Mouse (Mus musculus): Measurements from ENCODE around the gene Nacad.

Nacad gene

GRCm38 (mm10) chr11:6605491-6606399 is at the start of gene Nacad:
Gene Nacad, minus strand, starts transcription at chr11:6606053.
- in situ Hi-C loops (cut with MboI; ENCODE audit: low pct_unique_long_range_greater_than_20kb in 1 of 2, low sequenced_read_pairs in 2 of 2, unreplicated experiment in 1 of 2) = no loop called here

DNA sequence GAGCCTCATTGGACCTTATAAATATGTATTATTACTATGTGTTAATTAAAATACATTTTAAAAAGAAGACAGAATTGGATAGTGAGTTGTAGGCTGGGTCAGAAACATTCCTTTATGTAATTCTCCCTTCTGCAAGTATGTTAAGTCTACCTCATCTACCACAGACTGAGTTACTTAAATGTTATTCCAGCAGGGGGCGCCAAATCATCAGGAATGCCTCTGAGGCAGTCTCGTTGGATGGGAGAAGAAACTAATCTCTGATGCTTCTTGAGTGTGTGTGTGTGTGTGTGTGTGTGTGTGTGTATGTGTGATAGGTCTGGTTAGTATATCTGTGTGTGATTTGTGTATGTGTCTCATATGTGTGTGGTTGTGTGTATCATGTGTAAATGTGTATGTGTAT is 49.0 kb upstream of the Nacad start:
- in situ Hi-C loops (cut with MboI; ENCODE audit: low pct_unique_long_range_greater_than_20kb in 1 of 2, low sequenced_read_pairs in 2 of 2, unreplicated experiment in 1 of 2) = loop anchor here in 1 of 2 experiments (10.0 kb wide), 2 partner anchors 110 to 500 kb away; no protein-coding TSS in a partner anchor

- in situ Hi-C loops (cut with MboI; ENCODE audit: low pct_unique_long_range_greater_than_20kb in 1 of 2, low sequenced_read_pairs in 2 of 2, unreplicated experiment in 1 of 2) = loop anchor here in 1 of 2 experiments (10.0 kb wide), 2 partner anchors 112 to 502 kb away; no protein-coding TSS in a partner anchor
These were observed 47.1 kb upstream of the Nacad start for GRCm38 (mm10) chr11:6652978-6653377.

DNA sequence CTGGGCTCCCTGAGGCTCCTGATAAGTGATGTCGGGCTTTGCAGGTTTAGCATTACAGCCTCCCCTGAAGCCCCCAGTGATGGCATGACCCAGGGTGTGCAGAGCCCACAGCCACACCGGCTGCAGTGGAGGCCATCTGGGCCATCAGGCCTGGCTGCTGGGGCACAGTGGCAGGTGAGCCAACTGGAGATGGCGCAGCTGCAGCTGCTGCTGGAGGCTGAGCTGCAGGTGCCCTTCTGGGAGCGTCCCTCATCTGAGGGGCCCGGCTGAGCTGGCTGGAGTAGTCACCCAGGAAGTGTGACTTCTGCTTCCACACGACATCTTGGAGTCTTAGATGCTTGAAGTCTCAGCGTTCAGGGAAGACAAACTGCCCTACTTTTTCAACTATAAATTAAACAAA is 44.7 kb upstream of the Nacad start:
- in situ Hi-C loops (cut with MboI; ENCODE audit: low pct_unique_long_range_greater_than_20kb in 1 of 2, low sequenced_read_pairs in 2 of 2, unreplicated experiment in 1 of 2) = loop anchor here in 1 of 2 experiments (10.0 kb wide), 2 partner anchors 114 to 504 kb away; no protein-coding TSS in a partner anchor

DNA sequence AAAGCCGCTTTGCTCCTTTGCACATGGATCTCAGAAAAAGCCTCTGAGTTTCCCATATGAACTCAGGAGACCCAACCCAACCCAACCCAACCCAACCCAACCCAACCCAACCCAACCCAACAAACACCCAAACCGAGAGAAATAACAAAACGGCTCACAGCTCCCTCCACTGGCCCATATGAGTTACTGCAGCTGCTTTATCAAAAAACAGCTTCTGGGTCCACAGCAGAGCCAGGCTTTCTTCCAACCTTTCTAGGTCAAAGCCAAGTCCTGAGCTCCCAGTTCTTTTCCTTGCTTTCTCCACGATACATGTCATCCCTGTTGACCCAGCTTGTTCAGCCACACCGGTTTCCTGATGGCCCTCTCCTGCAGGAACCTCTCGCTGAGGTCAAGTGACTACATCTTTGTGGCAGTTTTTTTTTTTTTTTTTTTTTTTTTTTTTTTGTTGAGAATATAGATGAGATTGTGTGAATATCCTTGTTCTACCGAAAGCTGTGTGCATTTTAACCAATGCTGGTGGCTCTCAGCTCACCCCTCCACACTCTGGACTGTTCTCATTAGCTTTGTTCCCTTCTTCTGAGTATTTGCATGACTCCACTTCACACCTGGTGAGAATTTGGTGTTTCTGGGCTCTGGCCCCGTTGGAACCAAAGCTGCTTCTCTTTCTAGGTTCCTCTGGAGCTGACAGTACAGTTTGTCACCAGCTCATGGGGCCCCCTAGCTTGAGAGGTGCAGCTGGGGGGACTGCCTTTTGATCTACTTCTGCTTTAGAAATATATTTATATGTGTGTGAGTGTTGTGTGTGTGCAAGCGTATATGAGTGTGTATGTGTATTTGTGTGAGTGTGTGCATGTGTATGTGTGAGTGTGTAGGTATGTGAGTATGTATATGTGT is 42.2 kb upstream of the Nacad start:
- in situ Hi-C loops (cut with MboI; ENCODE audit: low pct_unique_long_range_greater_than_20kb in 1 of 2, low sequenced_read_pairs in 2 of 2, unreplicated experiment in 1 of 2) = no loop called here

GRCm38 (mm10) chr11:6644566-6644965 is 38.7 kb upstream of the Nacad start:
- in situ Hi-C loops (cut with MboI; ENCODE audit: low pct_unique_long_range_greater_than_20kb in 1 of 2, low sequenced_read_pairs in 2 of 2, unreplicated experiment in 1 of 2) = no loop called here

DNA sequence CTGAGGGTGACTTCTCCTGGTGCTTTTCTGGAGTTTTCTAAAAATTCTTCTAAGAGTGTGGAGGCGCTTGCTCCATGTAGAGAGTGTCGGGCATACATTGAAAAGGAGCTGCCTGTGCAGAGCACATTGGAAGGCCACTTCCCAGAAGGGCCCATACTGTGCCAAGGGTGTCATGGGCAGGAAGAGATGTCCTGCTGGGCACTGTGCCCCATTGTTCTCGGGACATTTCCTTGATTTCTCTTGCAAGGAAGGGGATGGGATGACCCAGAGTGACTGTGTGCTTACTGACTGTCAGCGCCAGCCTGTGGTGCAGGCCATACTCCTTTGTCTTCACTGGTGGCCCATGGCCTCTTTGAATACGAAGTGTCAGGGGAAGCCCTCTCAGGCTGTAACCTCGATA is 33.2 kb upstream of the Nacad start:
- in situ Hi-C loops (cut with MboI; ENCODE audit: low pct_unique_long_range_greater_than_20kb in 1 of 2, low sequenced_read_pairs in 2 of 2, unreplicated experiment in 1 of 2) = loop anchor here in 1 of 2 experiments (10.0 kb wide), 1 partner anchor 174 kb away; no protein-coding TSS in a partner anchor

DNA sequence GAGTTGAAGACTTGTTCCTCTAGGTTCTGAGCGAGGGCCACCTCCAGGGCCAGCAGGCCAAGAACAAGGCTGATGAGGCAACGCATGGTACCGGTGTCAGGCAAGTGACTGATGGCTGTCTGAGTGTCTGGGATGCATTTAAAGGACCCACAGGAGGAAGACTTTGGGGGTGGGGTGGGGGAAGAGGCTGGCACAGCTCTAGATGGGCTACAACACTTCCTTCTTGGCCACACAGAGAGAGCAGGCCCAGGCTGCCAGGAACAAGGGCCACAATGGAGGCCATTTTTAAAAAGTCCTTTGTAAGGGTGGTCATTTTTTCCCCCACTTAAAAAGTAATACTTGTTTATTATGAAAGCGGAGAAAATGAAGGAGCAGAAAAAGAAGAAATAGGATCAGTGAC is 32.7 kb upstream of the Nacad start, which contains the start of gene Wap:
Wap (minus strand) TSS at position 101 of the 400 bp plus-strand sequence.
- in situ Hi-C loops (cut with MboI; ENCODE audit: low pct_unique_long_range_greater_than_20kb in 1 of 2, low sequenced_read_pairs in 2 of 2, unreplicated experiment in 1 of 2) = loop anchor here in 1 of 2 experiments (10.0 kb wide), 1 partner anchor 174 kb away; no protein-coding TSS in a partner anchor

DNA sequence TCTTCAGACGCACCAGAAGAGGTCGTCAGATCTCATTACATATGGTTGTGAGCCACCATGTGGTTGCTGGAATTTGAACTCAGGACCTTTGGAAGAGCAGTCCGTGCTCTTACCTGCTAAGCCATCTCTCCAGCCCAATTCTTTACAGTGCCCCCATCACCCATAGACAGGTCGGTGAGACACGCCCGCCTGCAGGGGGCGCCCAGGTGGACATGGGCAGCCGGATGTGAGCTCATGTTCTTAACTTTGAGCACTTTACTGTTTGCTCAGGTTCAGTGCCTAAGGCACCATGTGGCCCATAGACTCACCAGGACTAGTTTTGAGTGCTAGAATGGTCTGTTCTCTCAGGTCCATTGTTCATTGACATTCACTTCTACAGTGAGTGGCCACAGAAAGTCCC is 30.3 kb upstream of the Nacad start:
- in situ Hi-C loops (cut with MboI; ENCODE audit: low pct_unique_long_range_greater_than_20kb in 1 of 2, low sequenced_read_pairs in 2 of 2, unreplicated experiment in 1 of 2) = loop anchor here in 1 of 2 experiments (10.0 kb wide), 1 partner anchor 171 kb away; no protein-coding TSS in a partner anchor

DNA sequence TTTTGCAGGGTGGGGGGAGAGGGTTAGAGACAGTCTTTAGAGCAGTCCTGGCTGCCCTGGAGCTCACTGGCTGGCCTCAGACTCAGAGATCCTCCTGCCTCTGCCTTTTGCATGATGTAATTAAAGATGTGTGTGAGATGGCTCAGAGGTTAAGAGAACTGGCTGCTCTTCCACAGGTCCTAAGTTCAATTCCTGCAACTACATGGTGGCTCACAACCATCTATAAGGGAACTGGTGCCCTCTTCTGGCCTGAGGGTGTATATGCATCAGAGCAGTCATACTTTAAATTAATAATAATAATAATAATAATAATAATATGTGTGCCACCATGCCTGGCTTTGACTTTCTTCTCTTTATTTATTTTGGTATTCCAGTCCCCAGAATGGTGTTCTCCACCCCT is 23.8 kb upstream of the Nacad start:
- in situ Hi-C loops (cut with MboI; ENCODE audit: low pct_unique_long_range_greater_than_20kb in 1 of 2, low sequenced_read_pairs in 2 of 2, unreplicated experiment in 1 of 2) = loop anchor here in 1 of 2 experiments (10.0 kb wide), 1 partner anchor 165 kb away; no protein-coding TSS in a partner anchor

DNA sequence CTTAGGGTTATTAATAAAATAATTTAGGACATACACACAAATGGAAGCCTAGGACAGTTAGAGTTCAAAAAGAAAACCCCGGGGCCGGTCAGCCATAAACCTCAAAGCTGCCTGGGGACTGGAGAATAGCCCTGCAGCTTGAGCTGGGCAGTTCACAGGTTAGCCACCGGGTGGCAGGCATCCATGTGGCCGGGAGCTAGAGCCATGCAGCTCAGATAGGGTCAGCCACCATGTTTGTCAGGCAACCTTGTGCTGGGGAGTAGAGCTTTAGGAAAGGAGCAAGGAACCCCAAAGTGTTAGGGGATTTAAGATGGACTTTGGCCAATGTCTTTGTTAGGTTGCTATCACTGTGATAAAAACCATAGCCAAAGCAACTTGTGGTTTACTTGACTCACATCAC is 22.7 kb upstream of the Nacad start:
- in situ Hi-C loops (cut with MboI; ENCODE audit: low pct_unique_long_range_greater_than_20kb in 1 of 2, low sequenced_read_pairs in 2 of 2, unreplicated experiment in 1 of 2) = no loop called here

DNA sequence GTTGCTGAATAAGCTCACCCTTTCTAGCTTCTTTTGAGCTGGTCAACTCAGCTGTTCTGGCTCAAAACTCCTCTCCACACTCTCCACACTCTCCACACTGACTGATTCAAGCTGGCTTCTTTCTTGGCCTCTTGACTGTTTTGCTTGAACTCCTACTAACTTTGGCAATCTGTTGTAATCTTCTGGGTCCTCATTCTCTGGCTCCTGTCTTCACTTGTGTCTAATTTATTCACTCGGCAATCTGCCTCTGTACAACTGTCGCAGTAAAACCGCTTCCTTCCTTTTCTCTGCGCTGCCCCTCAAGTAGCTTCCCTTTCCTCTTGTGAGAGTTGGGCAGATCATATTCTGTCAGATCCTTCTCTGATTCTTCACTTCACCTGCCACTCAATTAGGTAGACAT is 21.9 kb upstream of the Nacad start:
- in situ Hi-C loops (cut with MboI; ENCODE audit: low pct_unique_long_range_greater_than_20kb in 1 of 2, low sequenced_read_pairs in 2 of 2, unreplicated experiment in 1 of 2) = no loop called here

DNA sequence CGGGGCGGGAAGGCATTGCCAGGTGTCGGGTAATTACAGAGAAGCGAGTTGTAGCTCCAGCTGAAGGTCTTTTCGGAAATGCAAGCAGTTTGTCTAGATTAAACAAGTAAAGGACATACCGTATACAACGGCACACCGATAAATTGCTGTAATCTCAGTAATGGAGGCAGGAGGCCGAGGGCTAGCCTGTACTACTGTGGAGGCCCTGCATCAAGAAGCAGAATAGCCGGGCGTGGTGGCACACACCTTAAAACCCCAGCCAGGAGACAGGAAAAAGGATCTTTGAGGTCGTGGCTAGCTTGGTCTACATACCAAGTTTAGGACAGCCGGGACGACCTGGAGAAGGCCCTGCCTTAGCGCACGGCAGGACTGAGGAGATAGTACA is 20.5 kb upstream of the Nacad start:
- in situ Hi-C loops (cut with MboI; ENCODE audit: low pct_unique_long_range_greater_than_20kb in 1 of 2, low sequenced_read_pairs in 2 of 2, unreplicated experiment in 1 of 2) = no loop called here

DNA sequence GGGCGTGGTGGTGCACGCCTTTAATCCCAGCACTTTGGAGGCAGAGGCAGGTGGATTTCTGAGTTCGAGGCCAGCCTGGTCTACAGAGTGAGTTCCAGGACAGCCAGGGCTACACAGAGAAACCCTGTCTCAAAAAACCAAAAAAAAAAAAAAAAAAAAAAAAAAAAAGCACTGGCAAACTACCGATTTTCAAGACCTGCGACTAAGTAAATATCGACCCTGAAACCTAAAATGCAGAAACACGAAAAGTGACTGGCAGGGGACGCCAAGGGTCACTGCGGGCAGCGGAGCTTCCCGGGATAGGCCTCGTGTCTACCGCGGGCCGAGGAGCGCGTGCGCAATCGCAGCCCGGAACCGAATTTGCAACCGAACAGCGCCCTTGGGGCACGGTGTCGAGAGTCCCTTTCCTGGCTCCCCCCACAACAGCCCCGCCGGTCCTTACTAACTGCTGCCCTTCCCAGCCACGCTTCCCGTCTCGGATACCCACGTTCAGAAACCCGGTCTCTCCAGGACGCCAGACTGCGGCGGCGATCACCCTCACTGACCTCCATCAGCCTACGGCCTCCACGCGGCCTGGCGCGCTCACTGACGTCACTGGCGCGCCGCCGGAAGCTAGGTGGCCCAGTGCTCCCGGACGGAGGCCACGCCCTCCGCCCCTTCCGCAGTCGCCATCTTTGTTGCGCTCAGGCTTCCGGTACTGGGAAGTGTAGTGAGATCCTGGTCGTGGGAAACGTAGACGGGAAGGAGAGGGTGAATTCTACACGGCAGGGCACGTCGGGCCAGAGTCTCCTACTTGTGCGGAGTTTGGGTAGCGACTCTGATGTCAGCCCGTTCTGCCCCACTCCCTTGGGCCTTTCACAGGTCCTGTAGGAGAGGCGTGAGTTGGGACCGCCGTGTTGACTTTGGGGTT is 19.9 kb upstream of the Nacad start, which contains the start of gene Tbrg4:
Tbrg4 (minus strand) TSS at position 590 of the 910 bp plus-strand sequence.
- in situ Hi-C loops (cut with MboI; ENCODE audit: low pct_unique_long_range_greater_than_20kb in 1 of 2, low sequenced_read_pairs in 2 of 2, unreplicated experiment in 1 of 2) = no loop called here

- in situ Hi-C loops (cut with MboI; ENCODE audit: low pct_unique_long_range_greater_than_20kb in 1 of 2, low sequenced_read_pairs in 2 of 2, unreplicated experiment in 1 of 2) = no loop called here
These were observed 18.9 kb upstream of the Nacad start for GRCm38 (mm10) chr11:6624619-6625382.

- in situ Hi-C loops (cut with MboI; ENCODE audit: low pct_unique_long_range_greater_than_20kb in 1 of 2, low sequenced_read_pairs in 2 of 2, unreplicated experiment in 1 of 2) = no loop called here
These were observed 17.9 kb upstream of the Nacad start for GRCm38 (mm10) chr11:6623704-6624103.

Data from mouse embryonic stem cell (cell line).